Mouse (Mus musculus): ENCODE measurements around the gene Dync1i2. TPM values are rescaled to one million over a fixed set of nuclear protein-coding genes. Genes with fewer than 3 reads are reported as not detected.

Dync1i2 gene
- polyA plus RNA-seq, 1 experiment = 130 TPM

GRCm38 (mm10) chr2:71312067-71312466 is 100.6 kb downstream of the Dync1i2 start:
- no peaks in the 10 kb centered on the region for H3K27me3 ChIP-seq (ENCODE audit: control insufficient read depth, insufficient read depth, low read length)
- no peaks in the 10 kb centered on the region for H3K4me1 ChIP-seq (ENCODE audit: control insufficient read depth, insufficient read depth, low read length)
- H3K27ac ChIP-seq (ENCODE audit: insufficient read depth, low read length) = no peak overlapping the region
- TF ChIP-seq POLR2A (IDR thresholded peaks at IDR 0.05; ENCODE audit: borderline replicate concordance, insufficient read depth, low read length) = no peak
- TF ChIP-seq CTCF (IDR thresholded peaks at IDR 0.05; ENCODE audit: borderline replicate concordance, insufficient read depth, low read depth, low read length) = no peak
- no peak overlapping the region for H3K4me3 ChIP-seq (replicated peaks; ENCODE audit: insufficient read depth, low read depth, low read length)
- DNase-seq = no peak
- 84% methylated on average over 10 of the region's 10 CpGs for WGBS

Other genes starting within 250 kb of the Dync1i2 start
- 7.4 and 9.2 TPM in 2 replicates for gene Dcaf17, start 156.4 kb upstream of the Dync1i2 start, polyA plus RNA-seq (2012; rRNA removed)
- gene Mettl8, start 156.1 kb upstream of the Dync1i2 start, polyA plus RNA-seq (2012; rRNA removed) = 13.9 and 14.6 TPM in 2 replicates
- gene Cybrd1, start 93.8 kb upstream of the Dync1i2 start, polyA plus RNA-seq (2012; rRNA removed) = 1.0 and 1.2 TPM in 2 replicates
- 135 and 139 TPM in 2 replicates for gene Slc25a12, start 156.0 kb downstream of the Dync1i2 start, polyA plus RNA-seq (2012; rRNA removed)
- gene Hat1, start 177.3 kb downstream of the Dync1i2 start, polyA plus RNA-seq (2012; rRNA removed) = 23.5 and 24.0 TPM in 2 replicates
- 56.1 and 58.4 TPM in 2 replicates for gene Metap1d, start 241.6 kb downstream of the Dync1i2 start, polyA plus RNA-seq (2012; rRNA removed)